Mouse (Mus musculus) C2C12 (cell line): ENCODE results near the gene Peli2. TPM values are rescaled to one million over a fixed set of nuclear protein-coding genes. Genes with fewer than 3 reads are reported as not detected.

Experiments used
- H3K27me3 ChIP-seq: one replicate; pipeline ENCODE4 v1.6.1; 2011; ENCODE audit not compliant: control insufficient read depth, insufficient read depth, insufficient read length
- H3K36me3 ChIP-seq: one replicate; pipeline ENCODE4 v1.6.1; 2011; ENCODE audit not compliant: control insufficient read depth, insufficient read depth
- H3K4me3 ChIP-seq: one replicate; pipeline ENCODE4 v1.5.1; 2011; ENCODE audit warnings: mild to moderate bottlenecking, control low read depth; ENCODE audit not compliant: poor library complexity, insufficient read depth, severe bottlenecking
- H3K79me2 ChIP-seq: one replicate; pipeline ENCODE4 v1.6.1; 2011; ENCODE audit not compliant: control insufficient read depth, insufficient read depth
- H3K79me3 ChIP-seq: one replicate; pipeline ENCODE4 v1.6.1; 2011; ENCODE audit warnings: low read depth, control low read depth
- H3ac ChIP-seq: one replicate; pipeline ENCODE3; 2011; ENCODE audit warnings: low read depth; ENCODE audit not compliant: control insufficient read depth, insufficient read length
- CEBPB ChIP-seq: IDR thresholded peaks from one replicate; pipeline ENCODE4 v1.6.1; 2011; ENCODE audit warnings: low read depth, mild to moderate bottlenecking, control low read depth, moderate library complexity
- CTCF ChIP-seq: IDR thresholded peaks from one replicate; pipeline ENCODE4 v1.5.1; 2011; ENCODE audit not compliant: control insufficient read depth, insufficient read depth, insufficient read length
- FOSL1 ChIP-seq: IDR thresholded peaks from one replicate; pipeline ENCODE4 v1.8.0; 2011; ENCODE audit warnings: mild to moderate bottlenecking, low read length; ENCODE audit not compliant: poor library complexity, insufficient read depth, severe bottlenecking
- MAX ChIP-seq: IDR thresholded peaks from one replicate; pipeline ENCODE4 v1.6.1; 2011; ENCODE audit warnings: mild to moderate bottlenecking, control low read depth
- MYOD1 ChIP-seq: IDR thresholded peaks from one replicate; pipeline ENCODE4 v1.6.1; 2011; ENCODE audit warnings: low read depth; ENCODE audit not compliant: control insufficient read depth, insufficient read length
- MYOG ChIP-seq: IDR thresholded peaks from one replicate; pipeline ENCODE4 v1.6.1; 2011; ENCODE audit not compliant: control insufficient read depth, insufficient read length; ENCODE audit errors: extremely low read depth
- USF1 ChIP-seq: IDR thresholded peaks from one replicate; pipeline ENCODE4 v1.6.1; 2011; ENCODE audit warnings: low read depth, mild to moderate bottlenecking, control low read depth, moderate library complexity
- polyA plus RNA-seq: library from polyadenylated mRNA; unstranded; fragments of >200 nt; fragmentation: generic; extraction: Trizol; gene quantifications from one replicate; pipeline ENCODE4 v1.2.1, GENCODE M21; 2012; ENCODE audit warnings: missing spikeins

The Peli2 gene
- polyA plus RNA-seq, 1 experiment: 13.9 TPM

GRCm38 (mm10) chr14:48225810-48226446 lies 105.3 kb downstream of the Peli2 start:
- no peaks in the 10 kb centered on the region for H3K36me3 ChIP-seq
- H3K27me3 ChIP-seq: no peaks in the 10 kb centered on the region
- no peaks in the 10 kb centered on the region for H3K79me2 ChIP-seq
- no peak overlapping the region for H3ac ChIP-seq
- H3K79me3 ChIP-seq: no peaks in the 10 kb centered on the region
- TF ChIP-seq FOSL1 (no peak), MYOD1 (no peak), CEBPB (no peak), MAX (no peak), CTCF (no peak), USF1 (no peak), MYOG (no peak)
- H3K4me3 ChIP-seq: no peak overlapping the region

GRCm38 (mm10) chr14:48226759-48227158 lies 106.1 kb downstream of the Peli2 start:
- no peak overlapping the region for H3ac ChIP-seq
- TF ChIP-seq MYOD1: no peak
- TF ChIP-seq USF1: no peak
- TF ChIP-seq MYOG: no peak
- no peak for TF ChIP-seq FOSL1
- no peak for TF ChIP-seq MAX
- TF ChIP-seq CEBPB: no peak
- TF ChIP-seq CTCF: no peak
- no peaks in the 10 kb centered on the region for H3K79me3 ChIP-seq
- H3K79me2 ChIP-seq: no peaks in the 10 kb centered on the region
- no peaks in the 10 kb centered on the region for H3K27me3 ChIP-seq
- H3K36me3 ChIP-seq: no peaks in the 10 kb centered on the region
- no peak overlapping the region for H3K4me3 ChIP-seq

- Histone ChIP-seq H3K4me3 (no peak overlapping the region), H3K36me3 (no peaks in the 10 kb centered on the region), H3K79me3 (no peaks in the 10 kb centered on the region), H3K79me2 (no peaks in the 10 kb centered on the region), H3K27me3 (no peaks in the 10 kb centered on the region), H3ac (no peak overlapping the region)
- no peak for TF ChIP-seq CEBPB
- no peak for TF ChIP-seq MAX
- TF ChIP-seq MYOD1: no peak
- no peak for TF ChIP-seq USF1
- TF ChIP-seq FOSL1: no peak
- no peak for TF ChIP-seq MYOG
- no peak for TF ChIP-seq CTCF
Measured at GRCm38 (mm10) chr14:48234785-48235519, 114.3 kb downstream of the Peli2 start.

- H3K79me3 ChIP-seq: no peaks in the 10 kb centered on the region
- H3K27me3 ChIP-seq: no peaks in the 10 kb centered on the region
- H3K79me2 ChIP-seq: no peaks in the 10 kb centered on the region
- H3K36me3 ChIP-seq: no peaks in the 10 kb centered on the region
- no peak overlapping the region for H3ac ChIP-seq
- no peak for TF ChIP-seq MYOD1
- TF ChIP-seq MAX: no peak
- no peak for TF ChIP-seq CTCF
- TF ChIP-seq USF1: no peak
- TF ChIP-seq FOSL1: no peak
- TF ChIP-seq CEBPB: no peak
- no peak for TF ChIP-seq MYOG
- H3K4me3 ChIP-seq: no peak overlapping the region
Measured at GRCm38 (mm10) chr14:48241335-48241734, 120.7 kb downstream of the Peli2 start.

- no peak overlapping the region for H3K4me3 ChIP-seq
- TF ChIP-seq MYOG: no peak
- TF ChIP-seq MAX: no peak
- no peak for TF ChIP-seq CTCF
- peak; percentile 74 for TF ChIP-seq USF1
- peak; percentile 87 for TF ChIP-seq MYOD1
- no peak for TF ChIP-seq CEBPB
- TF ChIP-seq FOSL1: no peak
- H3K79me3 ChIP-seq: no peaks in the 10 kb centered on the region
- H3K27me3 ChIP-seq: no peaks in the 10 kb centered on the region
- H3K79me2 ChIP-seq: no peaks in the 10 kb centered on the region
- H3K36me3 ChIP-seq: no peaks in the 10 kb centered on the region
- peak overlapping the region; percentile 10 for H3ac ChIP-seq
Measured at GRCm38 (mm10) chr14:48246236-48246635, 125.6 kb downstream of the Peli2 start.
